Mouse (Mus musculus) left cerebral cortex, postnatal 4 days (tissue): ENCODE measurements around the gene Gm45015. TPM values are rescaled to one million over a fixed set of nuclear protein-coding genes. Genes with fewer than 3 reads are reported as not detected.

Experiments
- total RNA-seq, 2 experiments: library from RNA; stranded (reverse); gene quantifications; 2 replicates each; pipeline ENCODE4 v1.2.3; 2021

The Gm45015 gene
- total RNA-seq, 2 experiments from 2014 or later, result not detected

Other genes with a start within 250 kb of the Gm45015 start
- 1 to 10 TPM in 1 of 2 experiments, under 1 TPM in 1; 0.64 to 3.7 TPM for gene Xlr3a, start 239.7 kb downstream of the Gm45015 start, total RNA-seq
- gene Gm14685, start 219.8 kb downstream of the Gm45015 start, total RNA-seq, result 1 to 10 TPM in 1 of 2 experiments, under 1 TPM in 1; 0.92 to 2.2 TPM
- gene Xlr5b, start 188.0 kb downstream of the Gm45015 start, total RNA-seq, result under 1 TPM in 1 of 2 experiments, not detected in 1; 0.20 TPM
- gene DXBay18, start 187.4 kb downstream of the Gm45015 start, total RNA-seq, result under 1 TPM in 1 of 2 experiments, not detected in 1; 0.46 TPM
- gene Spin2d, start 159.9 kb downstream of the Gm45015 start, total RNA-seq, result not detected
- gene Xlr3b, start 144.6 kb downstream of the Gm45015 start, total RNA-seq, result 10 to 100 TPM in 1 of 2 experiments, 1 to 10 TPM in 1; 3.6 to 13.1 TPM
- 1 to 10 TPM in 1 of 2 experiments, under 1 TPM in 1; 0.60 to 1.4 TPM for gene Xlr4b, start 122.5 kb downstream of the Gm45015 start, total RNA-seq
- gene F8a, start 108.5 kb downstream of the Gm45015 start, total RNA-seq, result 10 to 100 TPM; 16.2 to 17.1 TPM
- gene Xlr4c, start 93.7 kb downstream of the Gm45015 start, total RNA-seq, result not detected
- gene Xlr3c, start 71.5 kb downstream of the Gm45015 start, total RNA-seq, result not detected
- not detected for gene Xlr5a, start 43.9 kb downstream of the Gm45015 start, total RNA-seq
- gene Xlr5c, start 43.9 kb downstream of the Gm45015 start, total RNA-seq, result not detected
- gene Zfp275, start 5.8 kb upstream of the Gm45015 start, total RNA-seq, result 10 to 100 TPM; 20.3 to 20.7 TPM
- gene Gm18336, start 61.9 kb upstream of the Gm45015 start, total RNA-seq, result under 1 TPM in 1 of 2 experiments, not detected in 1; 0.18 TPM
- gene Zfp92, start 74.3 kb upstream of the Gm45015 start, total RNA-seq, result 1 to 10 TPM; 2.7 to 3.7 TPM
- not detected for gene Trex2, start 98.5 kb upstream of the Gm45015 start, total RNA-seq
- gene Haus7, start 122.2 kb upstream of the Gm45015 start, total RNA-seq, result 10 to 100 TPM; 27.8 to 28.0 TPM
- 10 to 100 TPM; 49.5 to 51.5 TPM for gene Bgn, start 146.8 kb upstream of the Gm45015 start, total RNA-seq
- gene Atp2b3, start 166.2 kb upstream of the Gm45015 start, total RNA-seq, result 10 to 100 TPM; 31.9 to 39.1 TPM